Comparison of ENCODE assay signal across 15 mouse cellular contexts in the genomic region with DNA sequence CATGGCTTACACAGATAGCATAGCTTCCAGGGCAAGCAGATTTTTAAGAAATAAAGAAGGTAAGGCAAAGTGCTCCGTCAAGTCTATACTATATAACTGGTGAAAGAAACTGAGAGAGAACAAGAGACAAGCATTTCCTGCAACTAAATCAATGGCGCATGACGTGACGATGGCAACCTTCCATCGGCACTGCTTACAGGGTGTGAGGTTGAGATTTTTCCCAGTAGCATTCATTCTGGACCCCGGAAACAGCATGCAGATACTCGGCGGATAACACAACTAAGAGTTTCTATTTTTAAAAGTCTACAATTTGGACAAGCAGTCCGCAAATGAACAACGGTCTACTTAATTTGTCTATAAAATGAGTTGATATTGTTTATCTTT.
"Had no signal": no experiment of that assay in that cellular context is flagged by ENCODE, and none has a peak within 500 bp of the region (broad histone marks: within the 10 kb centered on the region; RNA-seq: fewer than 3 reads in every experiment).

No protein-coding gene starts in this region.

- DNase-seq: liver; liver, embryonic 13.5 days; liver, postnatal 0 days; retina, postnatal 1 day; right cerebral cortex, postnatal 4 days; spleen, adult 18-20 months; thymus, adult 18-20 months; thymus, postnatal 14 days had no signal

- H3K4me1 ChIP-seq: midbrain, embryonic 15.5 days had no signal

- H3K36me3 ChIP-seq: hindbrain, embryonic 15.5 days; limb, embryonic 12.5 days; liver, embryonic 13.5 days; midbrain, embryonic 15.5 days; neural tube, embryonic 13.5 days had no signal

- H3K9me3 ChIP-seq: hindbrain, embryonic 15.5 days; limb, embryonic 12.5 days; liver, embryonic 13.5 days; midbrain, embryonic 15.5 days; neural tube, embryonic 13.5 days had no signal

- H3K4me3 ChIP-seq: hindbrain, embryonic 15.5 days; left cerebral cortex, adult 2 months; limb, embryonic 12.5 days; liver, embryonic 13.5 days; midbrain, embryonic 15.5 days; neural tube, embryonic 13.5 days had no signal

- H3K27me3 ChIP-seq: hindbrain, embryonic 15.5 days; limb, embryonic 12.5 days; liver, embryonic 13.5 days; midbrain, embryonic 15.5 days; neural tube, embryonic 13.5 days had no signal

- H3K9ac ChIP-seq: hindbrain, embryonic 15.5 days; limb, embryonic 12.5 days; liver, embryonic 13.5 days; liver, postnatal 0 days; midbrain, embryonic 15.5 days; neural tube, embryonic 13.5 days had no signal

- H3K4me2 ChIP-seq: hindbrain, embryonic 15.5 days; limb, embryonic 12.5 days; liver, embryonic 13.5 days; midbrain, embryonic 11.5 days; midbrain, embryonic 15.5 days; neural tube, embryonic 13.5 days had no signal

- ATAC-seq: inflammation-experienced regulatory T-cells, adult 6 months; liver, postnatal 0 days; midbrain, embryonic 15.5 days had no signal

- H3K27ac ChIP-seq: hindbrain, embryonic 15.5 days; left cerebral cortex, adult 2 months; limb, embryonic 12.5 days; liver, embryonic 13.5 days; midbrain, embryonic 15.5 days; neural tube, embryonic 13.5 days had no signal
